Mouse (Mus musculus) testis, adult 2 months (tissue): ENCODE data around the gene Shb.

Experiments used
- CTCF ChIP-seq: fragments of 200-500 bp; IDR thresholded peaks from 2 replicates; pipeline ENCODE4 v1.5.1; 2012; ENCODE audit warnings: low read depth, mild to moderate bottlenecking, inconsistent platforms, low read length, moderate library complexity; ENCODE audit not compliant: control insufficient read depth, insufficient read depth, insufficient replicate concordance
- POLR2A ChIP-seq: fragments of 200-500 bp; IDR thresholded peaks from 2 replicates; pipeline ENCODE4 v1.6.1; 2012; ENCODE audit warnings: low read depth, mild to moderate bottlenecking, inconsistent platforms, low read length, moderate library complexity; ENCODE audit not compliant: control insufficient read depth

DNA sequence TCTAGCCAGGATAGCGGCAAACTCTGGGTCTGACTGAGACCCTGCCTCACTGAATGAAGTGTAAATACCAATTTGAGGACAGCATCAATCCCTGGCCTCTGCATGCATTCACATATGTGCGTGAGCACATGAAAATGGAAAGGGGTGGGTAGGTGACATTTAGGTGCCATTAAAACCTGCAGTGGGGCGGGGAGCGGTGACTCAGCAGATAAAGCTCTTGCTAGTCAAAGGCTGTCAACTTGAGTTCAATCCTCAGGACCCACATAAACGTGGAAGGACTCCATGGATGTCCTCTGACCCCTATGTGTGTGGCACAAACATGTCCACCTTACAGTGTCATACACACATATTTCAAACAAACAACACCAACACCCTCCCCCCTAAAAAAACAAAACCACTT, 50.8 kb downstream of the Shb start:
- no peak for TF ChIP-seq CTCF
- TF ChIP-seq POLR2A = no peak
